Comparison of ENCODE assay signal across 8 mouse cellular contexts in genomic region chr5:66996886-66997599, GRCm38 (mm10).
DNase-seq lines count a peak whose midpoint lies in the region; ATAC-seq and TF ChIP-seq lines count a peak whose summit lies in the region.

No protein-coding gene starts in this region.

- H3K9me3 ChIP-seq in embryonic facial prominence, embryonic 11.5 days (replicated peaks; ENCODE audit: control insufficient read depth, low read length), result no peaks in the 10 kb centered on the region
- no peaks in the 10 kb centered on the region for H3K9me3 ChIP-seq in limb, embryonic 12.5 days
- H3K9me3 ChIP-seq in midbrain, embryonic 16.5 days (replicated peaks; ENCODE audit: control insufficient read depth, low read length, poor library complexity, severe bottlenecking), result no peaks in the 10 kb centered on the region

- TF ChIP-seq EP300 in heart, adult 2 months (IDR thresholded peaks at IDR 0.05; ENCODE audit: insufficient read depth, low read depth, low read length), result no peak

- intact Hi-C loops in heart, adult 2 months (cut with DNase I), result loop anchor here (5.0 kb wide), 1 partner anchor 300 kb away; no protein-coding TSS in a partner anchor

- peak; percentile 93 for DNase-seq in heart, adult 11 months
- DNase-seq in heart, adult 8-10 months (ENCODE audit: low spot score), result no peak
- peak; percentile 93 for DNase-seq in embryonic facial prominence, embryonic 11.5 days (ENCODE audit: low spot score)
- peak; percentile 65 to 80 for DNase-seq in heart, adult 2 months
- peak; percentile 63 for DNase-seq in kidney, adult 9 months
- DNase-seq in testis, postnatal 10 days (ENCODE audit: low spot score), result peak; percentile 93

- H3K4me2 ChIP-seq in embryonic facial prominence, embryonic 11.5 days (ENCODE audit: low read depth, low read length), result peak overlapping the region; percentile 63
- H3K4me2 ChIP-seq in limb, embryonic 12.5 days, result peak overlapping the region; percentile 71
- peak overlapping the region; percentile 51 for H3K4me2 ChIP-seq in midbrain, embryonic 16.5 days (ENCODE audit: low read length)

- H3K79me2 ChIP-seq in heart, adult 2 months (replicated peaks; ENCODE audit: control insufficient read depth, insufficient read depth, low read length), result no peaks in the 10 kb centered on the region

- peak; percentile 74 for ATAC-seq in embryonic facial prominence, embryonic 11.5 days (replicated peaks; ENCODE audit: insufficient number of reproducible peaks, low FRiP score, low TSS enrichment, low read depth)
- ATAC-seq in limb, embryonic 12.5 days (ENCODE audit: insufficient number of reproducible peaks, insufficient read depth, low FRiP score, low TSS enrichment, low read depth), result peak; percentile 82
- peak; percentile 88 for ATAC-seq in midbrain, embryonic 16.5 days

- H3K36me3 ChIP-seq in embryonic facial prominence, embryonic 11.5 days (replicated peaks; ENCODE audit: control insufficient read depth, insufficient read depth, low read depth, low read length), result no peaks in the 10 kb centered on the region
- H3K36me3 ChIP-seq in heart, adult 2 months (ENCODE audit: control insufficient read depth, insufficient read depth, low read length), result no peaks in the 10 kb centered on the region; the same call in 1 of the 2 replicates
- H3K36me3 ChIP-seq in limb, embryonic 12.5 days, result peaks cover 25% of the 10 kb centered on the region; the same call in 1 of the 2 replicates
- H3K36me3 ChIP-seq in midbrain, embryonic 16.5 days (ENCODE audit: control insufficient read depth, insufficient read depth, low read length), result no peaks in the 10 kb centered on the region

- H3K27me3 ChIP-seq in embryonic facial prominence, embryonic 11.5 days (ENCODE audit: control insufficient read depth, insufficient read depth, low read length), result no peaks in the 10 kb centered on the region
- H3K27me3 ChIP-seq in heart, adult 2 months (ENCODE audit: control insufficient read depth, insufficient read depth, low read length), result no peaks in the 10 kb centered on the region
- peaks cover 4% of the 10 kb centered on the region; the same call in 1 of the 2 replicates for H3K27me3 ChIP-seq in limb, embryonic 12.5 days
- H3K27me3 ChIP-seq in midbrain, embryonic 16.5 days (ENCODE audit: control insufficient read depth, insufficient read depth, low read depth, low read length), result no peaks in the 10 kb centered on the region

- WGBS in embryonic facial prominence, embryonic 11.5 days, result 1% methylated on average over 33 of the region's 33 CpGs
- WGBS in heart, adult 2 months, result 27% methylated on average over 33 of the region's 33 CpGs
- 2% methylated on average over 33 of the region's 33 CpGs for WGBS in limb, embryonic 12.5 days
- WGBS in midbrain, embryonic 16.5 days, result 2% methylated on average over 33 of the region's 33 CpGs

- peak overlapping the region; percentile 63 for H3K9ac ChIP-seq in embryonic facial prominence, embryonic 11.5 days (replicated peaks; ENCODE audit: low read length)
- 0 out of 2 replicates have a peak overlapping the region, but pooled peaks have one; percentile 5 for H3K9ac ChIP-seq in heart, adult 2 months (ENCODE audit: low read depth, low read length)
- H3K9ac ChIP-seq in limb, embryonic 12.5 days (replicated peaks), result peak overlapping the region; percentile 56
- peak overlapping the region; percentile 55 for H3K9ac ChIP-seq in midbrain, embryonic 16.5 days (ENCODE audit: low read depth, low read length)

- H3K4me1 ChIP-seq in embryonic facial prominence, embryonic 11.5 days (ENCODE audit: control insufficient read depth, insufficient read depth, low read length), result peaks cover 3% of the 10 kb centered on the region; the same call in 1 of the 2 replicates
- H3K4me1 ChIP-seq in heart, adult 2 months (ENCODE audit: control insufficient read depth, insufficient read depth, low read length), result no peaks in the 10 kb centered on the region
- peaks cover 52% of the 10 kb centered on the region for H3K4me1 ChIP-seq in limb, embryonic 12.5 days (replicated peaks)
- H3K4me1 ChIP-seq in midbrain, embryonic 16.5 days (ENCODE audit: control insufficient read depth, insufficient read depth, low read length), result peaks cover 2% of the 10 kb centered on the region; the same call in 1 of the 2 replicates

- no peak for TF ChIP-seq POLR2A in heart, adult 2 months (IDR thresholded peaks at IDR 0.05; ENCODE audit: insufficient read depth, low read depth, low read length)

- peak; percentile 93 for TF ChIP-seq CTCF in heart, adult 2 months (IDR thresholded peaks at IDR 0.05)

- H3K4me3 ChIP-seq in embryonic facial prominence, embryonic 11.5 days (ENCODE audit: low read depth, low read length), result peak overlapping the region; percentile 30
- no peak overlapping the region for H3K4me3 ChIP-seq in heart, adult 2 months
- H3K4me3 ChIP-seq in limb, embryonic 12.5 days (replicated peaks), result peak overlapping the region; percentile 42
- H3K4me3 ChIP-seq in midbrain, embryonic 16.5 days (ENCODE audit: low read depth, low read length), result peak overlapping the region; percentile 32

- H3K27ac ChIP-seq in embryonic facial prominence, embryonic 11.5 days (replicated peaks; ENCODE audit: low read depth, low read length), result 0 out of 2 replicates have a peak overlapping the region, but pooled peaks have one; percentile 38
- no peak overlapping the region for H3K27ac ChIP-seq in heart, adult 2 months
- H3K27ac ChIP-seq in limb, embryonic 12.5 days, result peak overlapping the region; percentile 62
- H3K27ac ChIP-seq in midbrain, embryonic 16.5 days (ENCODE audit: low read length), result peak overlapping the region; percentile 76

Comparison
In these comparisons a context has a peak if more than half of its experiments do, and no peak if none do; other contexts are left out.
1. H3K9ac ChIP-seq: peak in every context shown above with its lines; median percentile 63 in embryonic facial prominence, embryonic 11.5 days; 56 in limb, embryonic 12.5 days; 55 in midbrain, embryonic 16.5 days; 5 in heart, adult 2 months.